Mouse (Mus musculus) E14TG2a.4 (cell line): ENCODE measurements at regions not wholly inside any gene's neighbourhood (a gene's known extent, or its start where the extent isn't known, plus 50 kb on each side); places are given as distances from the start of the nearest gene placed in this dataset.
A peak's percentile ranks its signal among the peaks of the same experiment; 100 is the strongest.

Experiments used
- H3K27me3 ChIP-seq: 2 replicates; pipeline ENCODE4 v1.6.1; 2014; ENCODE audit warnings: low read length, control low read depth; ENCODE audit not compliant: insufficient read depth
- H3K36me3 ChIP-seq: 2 replicates; pipeline ENCODE4 v1.6.1; 2014; ENCODE audit warnings: low read length, control low read depth; ENCODE audit not compliant: insufficient read depth
- H3K4me1 ChIP-seq: replicated peaks from 2 replicates; pipeline ENCODE4 v1.6.1; 2014; ENCODE audit warnings: low read depth, low read length, control low read depth
- H3K4me3 ChIP-seq: replicated peaks from 2 replicates; pipeline ENCODE4 v1.5.1; 2014; ENCODE audit warnings: mild to moderate bottlenecking, low read length
- H3K9me3 ChIP-seq: 2 replicates; pipeline ENCODE4 v1.6.1; 2014; ENCODE audit warnings: low read length, control low read depth
- CTCF ChIP-seq: conservative IDR thresholded peaks from 2 replicates; pipeline ENCODE4 v1.5.1; 2014; ENCODE audit warnings: low read length
- NANOG ChIP-seq: IDR thresholded peaks from 2 replicates; pipeline ENCODE4 v1.6.1; 2014; ENCODE audit warnings: borderline replicate concordance, low read length, mixed read lengths
- POU5F1 ChIP-seq: IDR thresholded peaks from 2 replicates; pipeline ENCODE4 v1.6.1; 2014; ENCODE audit warnings: low read length, borderline replicate concordance

DNA sequence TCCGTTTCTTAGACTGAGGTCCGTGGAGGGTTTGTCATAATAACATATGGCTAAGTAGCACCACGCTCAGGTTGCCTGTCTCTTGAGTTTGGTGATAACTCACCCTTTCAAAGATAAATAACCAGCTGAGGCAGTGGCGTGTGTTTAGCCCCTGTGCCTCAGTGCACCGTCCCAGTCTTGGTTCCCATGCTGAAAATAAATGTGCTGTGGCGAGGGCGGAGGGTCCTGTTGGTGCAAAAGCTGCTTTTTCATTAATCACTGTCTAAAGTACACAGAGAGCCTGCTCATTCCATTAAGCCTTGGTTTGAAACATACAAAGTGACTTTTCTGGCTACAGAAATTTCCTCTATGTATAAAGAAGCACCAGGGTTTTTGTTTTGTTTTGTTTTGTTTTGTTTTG is 439.8 kb upstream of the Fam84a start:
- Histone ChIP-seq H3K27me3 (no peaks in the 10 kb centered on the region), H3K4me1 (no peaks in the 10 kb centered on the region), H3K36me3 (no peaks in the 10 kb centered on the region), H3K4me3 (no peak overlapping the region), H3K9me3 (peaks cover 30% of the 10 kb centered on the region)
- no peak for TF ChIP-seq CTCF
- TF ChIP-seq POU5F1 = no peak
- TF ChIP-seq NANOG = no peak

DNA sequence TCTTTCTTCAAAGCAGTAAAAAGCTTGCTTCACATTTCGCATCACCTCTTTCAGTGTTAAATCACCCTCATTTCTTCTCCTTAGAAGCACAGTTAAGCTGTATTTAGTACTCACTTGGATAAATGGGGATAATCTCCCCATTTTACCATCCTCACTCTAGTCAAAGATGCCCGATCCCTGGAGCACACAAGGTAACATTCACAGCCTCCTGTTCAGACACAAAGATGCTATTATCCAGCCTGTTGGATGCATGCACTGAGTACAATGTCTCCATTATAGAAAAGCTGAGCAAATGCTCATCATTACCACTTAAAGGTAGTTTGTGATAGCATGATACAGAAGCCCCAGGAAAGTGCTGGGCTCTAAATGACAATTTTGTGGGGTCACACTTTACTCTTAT is 422.4 kb upstream of the Fam84a start:
- Histone ChIP-seq H3K4me1 (no peaks in the 10 kb centered on the region), H3K27me3 (no peaks in the 10 kb centered on the region), H3K4me3 (no peak overlapping the region), H3K36me3 (no peaks in the 10 kb centered on the region), H3K9me3 (no peaks in the 10 kb centered on the region)
- no peak for TF ChIP-seq CTCF
- TF ChIP-seq NANOG = no peak
- TF ChIP-seq POU5F1 = no peak

DNA sequence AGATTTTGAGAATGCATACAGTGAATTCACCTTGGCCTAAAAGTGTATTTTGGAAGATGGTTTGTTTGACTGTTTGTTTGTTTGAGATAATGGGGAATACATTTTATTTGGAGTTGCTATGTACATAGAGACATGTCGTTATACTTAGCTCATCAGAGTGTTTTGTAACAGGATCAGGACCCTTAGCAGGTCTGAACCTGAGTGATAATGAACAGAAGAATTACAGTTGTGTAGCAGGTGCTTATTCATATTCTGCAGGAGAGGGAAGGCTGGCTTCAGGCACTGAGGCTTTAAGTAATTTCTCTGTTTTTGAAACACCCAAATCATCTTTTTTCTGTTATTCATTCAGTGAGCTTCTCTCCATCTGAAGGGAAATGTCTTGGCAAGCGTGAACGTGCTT is 413.1 kb upstream of the Fam84a start:
- Histone ChIP-seq H3K4me1 (no peaks in the 10 kb centered on the region), H3K4me3 (no peak overlapping the region), H3K9me3 (peaks cover 12% of the 10 kb centered on the region), H3K36me3 (no peaks in the 10 kb centered on the region), H3K27me3 (no peaks in the 10 kb centered on the region)
- no peak for TF ChIP-seq NANOG
- no peak for TF ChIP-seq CTCF
- TF ChIP-seq POU5F1 = no peak

DNA sequence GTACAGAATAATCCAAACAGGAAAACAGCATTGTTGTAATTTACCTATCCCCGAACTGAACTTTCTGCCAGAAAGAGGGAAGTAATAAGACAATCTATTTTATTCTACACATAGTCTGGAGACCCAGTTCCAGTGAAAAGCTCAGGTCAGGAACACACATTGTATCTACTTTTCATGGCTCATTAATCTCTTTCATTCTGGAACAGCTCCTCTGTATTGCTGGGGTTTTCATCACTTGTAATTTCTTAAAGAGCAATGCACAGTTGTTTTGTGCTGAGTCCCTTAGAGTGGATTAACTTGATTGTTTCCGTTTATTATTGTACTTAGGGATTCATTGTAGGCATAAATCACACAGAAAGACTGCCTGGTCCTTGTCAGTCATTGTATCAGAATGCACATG is 400.3 kb upstream of the Fam84a start:
- Histone ChIP-seq H3K4me3 (no peak overlapping the region), H3K36me3 (no peaks in the 10 kb centered on the region), H3K9me3 (no peaks in the 10 kb centered on the region; the same call in 1 of the 2 replicates), H3K4me1 (no peaks in the 10 kb centered on the region), H3K27me3 (no peaks in the 10 kb centered on the region)
- TF ChIP-seq CTCF (no peak), POU5F1 (no peak), NANOG (no peak)

DNA sequence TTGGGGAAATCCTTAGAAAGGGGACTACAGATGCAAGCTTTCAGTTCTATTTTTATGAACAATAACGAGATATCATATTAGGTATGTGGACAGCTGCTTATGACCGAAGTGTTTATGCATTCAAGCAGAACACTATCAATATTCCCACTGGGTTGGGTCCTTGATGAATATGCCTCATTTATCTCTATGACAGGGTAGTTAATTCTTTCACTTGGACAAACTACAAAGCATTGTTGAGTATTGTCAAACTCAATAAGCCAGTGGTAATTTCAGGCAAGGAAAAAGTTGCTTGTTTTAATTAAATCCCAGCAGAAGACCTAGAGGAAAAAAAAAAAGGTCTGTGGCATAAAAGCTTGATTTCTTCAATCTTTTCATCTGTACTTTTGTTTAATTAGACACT is 397.4 kb upstream of the Fam84a start:
- Histone ChIP-seq H3K27me3 (no peaks in the 10 kb centered on the region), H3K4me3 (no peak overlapping the region), H3K4me1 (no peaks in the 10 kb centered on the region), H3K36me3 (no peaks in the 10 kb centered on the region), H3K9me3 (no peaks in the 10 kb centered on the region; the same call in 1 of the 2 replicates)
- TF ChIP-seq NANOG (no peak), CTCF (no peak), POU5F1 (no peak)

DNA sequence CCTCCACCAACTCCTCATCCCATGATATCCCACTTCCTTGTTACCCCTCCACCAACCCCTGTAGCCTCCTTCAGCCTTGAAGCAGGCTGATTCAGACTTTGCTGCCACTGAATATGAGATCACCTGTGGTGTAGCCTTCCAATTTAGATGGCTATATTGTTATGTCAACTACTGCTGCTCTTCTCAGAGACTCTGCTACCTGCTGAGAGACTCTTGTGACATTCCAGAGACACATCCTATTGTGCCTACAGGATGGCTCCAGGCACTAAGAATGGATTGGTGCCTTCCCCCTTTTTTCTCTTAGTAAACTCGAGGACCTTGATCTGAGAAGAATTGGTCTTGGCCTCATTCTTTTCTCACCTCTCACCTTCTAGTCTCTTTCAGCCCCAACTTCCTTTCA is 369.9 kb upstream of the Fam84a start:
- no peaks in the 10 kb centered on the region for H3K36me3 ChIP-seq
- no peak overlapping the region for H3K4me3 ChIP-seq
- no peaks in the 10 kb centered on the region for H3K4me1 ChIP-seq
- TF ChIP-seq CTCF (no peak), NANOG (peak; percentile 85)
- H3K9me3 ChIP-seq = no peaks in the 10 kb centered on the region
- no peaks in the 10 kb centered on the region for H3K27me3 ChIP-seq

DNA sequence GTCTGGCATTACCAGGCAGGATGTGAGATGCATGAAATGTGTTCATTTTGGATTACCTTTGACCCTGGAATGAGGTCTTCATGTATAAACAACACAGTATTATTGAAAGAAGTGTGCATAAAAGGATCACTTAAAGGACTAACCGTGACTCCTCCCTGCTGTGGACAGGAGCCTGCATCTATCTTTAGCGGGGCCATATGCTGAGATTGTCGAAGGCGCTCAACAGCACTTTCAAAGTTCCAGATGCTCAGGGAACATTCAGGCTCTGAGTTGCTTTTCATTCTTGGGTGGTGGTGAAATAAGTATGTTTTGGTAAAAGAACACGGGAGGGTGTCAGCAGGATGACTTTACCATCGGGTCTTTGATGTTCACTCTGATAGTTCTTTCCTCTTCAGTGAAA is 363.7 kb upstream of the Fam84a start:
- no peaks in the 10 kb centered on the region for H3K36me3 ChIP-seq
- H3K27me3 ChIP-seq = no peaks in the 10 kb centered on the region
- no peak overlapping the region for H3K4me3 ChIP-seq
- H3K9me3 ChIP-seq = peaks cover 9% of the 10 kb centered on the region; the same call in 1 of the 2 replicates
- TF ChIP-seq CTCF (no peak), POU5F1 (no peak), NANOG (no peak)
- no peaks in the 10 kb centered on the region for H3K4me1 ChIP-seq
